Mouse (Mus musculus) kidney, embryonic 14.5 days (tissue): ENCODE measurements around the gene BC051142. TPM values are rescaled to one million over a fixed set of nuclear protein-coding genes. Genes with fewer than 3 reads are reported as not detected.
A peak's percentile ranks its signal among the peaks of the same experiment; 100 is the strongest.

ENCODE experiments used
- ATAC-seq: fragments of 200-750 bp; cut with Nextera tagmentation; 2 replicates; pipeline ENCODE4 v1.8.0; 2017; ENCODE audit warnings: moderate number of reproducible peaks, mild to moderate bottlenecking, moderate TSS enrichment, moderate library complexity; ENCODE audit not compliant: low FRiP score, low TSS enrichment
- H3K27ac ChIP-seq: fragments of 300-500 bp; sonication (generic); 2 replicates; pipeline ENCODE4 v1.5.1; 2014; ENCODE audit warnings: low read depth, mild to moderate bottlenecking, low read length, moderate library complexity, mixed read lengths
- H3K27me3 ChIP-seq: fragments of 300-500 bp; sonication (generic); 2 replicates; pipeline ENCODE4 v1.6.1; 2014; ENCODE audit warnings: mild to moderate bottlenecking, low read length; ENCODE audit not compliant: control insufficient read depth, insufficient read depth
- H3K36me3 ChIP-seq: fragments of 300-500 bp; sonication (generic); 2 replicates; pipeline ENCODE4 v1.6.1; 2014; ENCODE audit warnings: low read length, mixed read lengths; ENCODE audit not compliant: control insufficient read depth, insufficient read depth
- H3K4me1 ChIP-seq: fragments of 300-500 bp; sonication (generic); 2 replicates; pipeline ENCODE4 v1.6.1; 2014; ENCODE audit warnings: low read length, mixed read lengths; ENCODE audit not compliant: control insufficient read depth, insufficient read depth
- H3K4me2 ChIP-seq: fragments of 300-500 bp; sonication (generic); replicated peaks from 2 replicates; pipeline ENCODE4 v1.6.1; 2014; ENCODE audit warnings: low read depth, mild to moderate bottlenecking, low read length
- H3K4me3 ChIP-seq: fragments of 300-500 bp; sonication (generic); 2 replicates; pipeline ENCODE4 v1.5.1; 2014; ENCODE audit warnings: mild to moderate bottlenecking, low read length
- H3K9ac ChIP-seq: fragments of 300-500 bp; sonication (generic); 2 replicates; pipeline ENCODE4 v1.6.1; 2014; ENCODE audit warnings: low read depth, mild to moderate bottlenecking, low read length, moderate library complexity
- H3K9me3 ChIP-seq: fragments of 300-500 bp; sonication (generic); 2 replicates; pipeline ENCODE4 v1.6.1; 2016; ENCODE audit warnings: low read length; ENCODE audit not compliant: control insufficient read depth
- WGBS: fragments of 180-500 bp; shearing (Covaris S2); extraction: QIAGEN DNeasy Blood & Tissue Kit; methylation state at CpG from one replicate; pipeline ENCODE4 v1.1.7; 2014; 5-methylcytosine and 5-hydroxymethylcytosine counted together
- polyA plus RNA-seq: library from polyadenylated mRNA; unstranded; fragments of >200 nt; fragmentation: Nextera tagmentation; extraction: Ambion mirVana; gene quantifications from 2 replicates; pipeline ENCODE4 v1.2.1, GENCODE M21; 2014

Gene BC051142
- 0.74 and 1.9 TPM in 2 replicates for polyA plus RNA-seq

DNA sequence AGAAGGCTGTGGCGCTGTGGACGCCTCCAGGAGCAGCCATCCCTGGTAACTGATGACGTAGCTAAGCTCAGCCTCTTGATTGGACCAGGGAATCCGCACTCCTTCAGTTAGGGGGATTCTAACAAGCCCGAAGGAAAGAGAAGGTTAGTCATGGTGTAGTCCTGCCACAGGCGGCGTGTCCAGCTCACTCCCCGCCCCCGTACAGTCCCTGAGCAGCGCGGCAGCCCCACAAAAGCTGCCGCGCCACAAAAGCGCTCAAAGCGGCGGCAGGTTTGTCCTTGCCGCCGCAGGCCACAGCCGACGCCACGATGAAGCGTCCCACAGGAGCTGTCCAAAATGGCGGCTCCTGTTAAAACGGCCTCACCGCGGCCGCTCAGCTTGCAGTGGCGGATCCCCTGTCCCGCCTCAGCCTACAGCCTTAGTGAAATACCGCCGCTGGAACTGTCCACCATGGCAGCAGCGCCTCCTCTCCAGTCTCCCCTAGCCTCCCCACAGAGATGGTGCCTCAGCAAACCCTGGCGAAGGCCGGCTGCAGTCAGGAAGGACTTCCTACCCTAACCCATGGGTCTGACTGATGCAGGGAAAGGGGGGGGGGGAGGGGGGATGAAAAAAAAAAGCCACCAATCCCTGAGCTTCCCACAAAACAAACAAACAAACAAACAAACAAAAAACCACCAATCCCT is at the start of gene BC051142:
TSS of gene BC051142 (plus strand) at position 110 of the 683 bp plus-strand sequence.
- WGBS: 7% methylated on average over 34 of the region's 34 CpGs
- Histone ChIP-seq H3K27ac (peak within 1 kb of the TSS; percentile 81; the same call in 1 of the 2 replicates), H3K9me3 (no peaks in the 10 kb centered on the region), H3K4me2 (peak within 1 kb of the TSS; percentile 65), H3K4me3 (peak within 1 kb of the TSS; percentile 58), H3K36me3 (no peaks in the 10 kb centered on the region), H3K27me3 (0 out of 2 replicates have a peak, but pooled peaks cover 3% of the 10 kb centered on the region), H3K4me1 (no peaks in the 10 kb centered on the region), H3K9ac (peak within 1 kb of the TSS; percentile 61)
- ATAC-seq: peak; percentile 97

DNA sequence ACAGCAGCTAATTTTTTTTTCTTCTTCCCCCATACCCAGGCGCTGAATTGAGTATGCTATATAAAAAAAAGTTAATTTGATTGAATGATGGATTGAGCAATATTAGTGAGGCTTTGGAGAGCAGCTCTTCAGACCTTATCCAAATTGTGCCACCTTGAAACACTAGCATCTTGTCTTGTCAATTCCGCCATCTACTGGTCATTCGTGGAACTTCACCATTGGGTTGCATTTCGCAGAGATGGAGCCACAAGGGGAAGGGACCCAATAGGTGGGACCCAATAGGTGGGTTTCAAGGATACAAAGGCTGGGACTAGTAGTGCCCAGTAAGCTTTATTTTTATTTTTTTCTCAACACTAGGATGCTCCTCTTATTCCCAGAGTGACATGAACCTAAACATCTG is 49.2 kb upstream of the BC051142 start:
- H3K36me3 ChIP-seq: no peaks in the 10 kb centered on the region
- no peak overlapping the region for H3K27ac ChIP-seq
- H3K4me1 ChIP-seq: no peaks in the 10 kb centered on the region
- H3K9me3 ChIP-seq: 0 out of 2 replicates have a peak, but pooled peaks cover 2% of the 10 kb centered on the region
- H3K4me3 ChIP-seq: no peak overlapping the region
- 3% methylated on average over 4 of the region's 4 CpGs for WGBS
- ATAC-seq: 0 out of 2 replicates have a peak, but pooled peaks have one; percentile 20
- no peak overlapping the region for H3K4me2 ChIP-seq
- H3K9ac ChIP-seq: no peak overlapping the region
- H3K27me3 ChIP-seq: no peaks in the 10 kb centered on the region

DNA sequence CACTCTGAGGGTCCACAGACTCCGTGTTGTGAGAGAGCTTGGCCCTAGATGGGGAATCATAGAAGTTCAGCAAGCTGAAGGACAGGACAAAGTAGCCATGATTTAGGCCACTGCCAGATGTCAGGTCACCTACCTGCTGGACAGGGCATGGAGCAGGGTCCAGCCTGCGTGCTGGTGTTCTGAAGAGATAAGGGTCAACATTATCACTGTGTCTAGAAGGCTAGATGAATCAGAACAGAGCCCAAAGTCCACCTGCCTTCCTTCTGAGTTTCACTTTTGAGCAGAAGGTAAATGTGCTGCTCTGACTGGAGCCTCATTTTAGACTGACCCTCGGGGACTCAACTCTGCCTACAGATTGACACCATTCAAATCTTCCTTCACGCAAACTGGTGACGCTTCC is 44.1 kb upstream of the BC051142 start, which contains the start of gene Btnl2:
TSS of gene Btnl2 (plus strand) at position 284 of the 400 bp plus-strand sequence.
- H3K27ac ChIP-seq: no peak within 1 kb of the TSS
- H3K4me2 ChIP-seq: no peak within 1 kb of the TSS
- no peak within 1 kb of the TSS for H3K4me3 ChIP-seq
- no peak within 1 kb of the TSS for H3K9ac ChIP-seq
- no peaks in the 10 kb centered on the region for H3K4me1 ChIP-seq
- WGBS: 91% methylated on average over 5 of the region's 5 CpGs
- no peak for ATAC-seq
- 0 out of 2 replicates have a peak, but pooled peaks cover 2% of the 10 kb centered on the region for H3K9me3 ChIP-seq
- no peaks in the 10 kb centered on the region for H3K36me3 ChIP-seq
- no peaks in the 10 kb centered on the region for H3K27me3 ChIP-seq

DNA sequence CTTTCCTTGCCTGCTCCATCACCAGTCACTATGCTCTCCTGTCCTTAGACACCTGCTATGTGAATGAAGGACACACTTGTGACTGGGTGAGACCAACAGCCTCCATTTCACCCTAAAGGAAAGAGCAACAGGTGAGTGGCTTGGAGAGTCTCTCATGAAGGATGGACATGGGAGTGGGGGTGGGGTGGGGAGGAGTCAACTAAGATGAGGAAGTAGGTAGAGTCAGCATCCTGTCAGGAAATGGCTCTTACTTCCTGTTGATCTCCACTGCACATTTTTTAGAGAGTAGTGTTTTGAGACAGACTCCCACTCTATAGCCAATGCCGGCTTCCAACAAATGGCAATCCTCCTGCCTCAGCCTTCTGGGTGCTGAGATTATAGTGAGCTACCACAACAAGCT is 43.7 kb upstream of the BC051142 start:
- Histone ChIP-seq H3K4me1 (no peaks in the 10 kb centered on the region), H3K4me3 (no peak overlapping the region), H3K9me3 (0 out of 2 replicates have a peak, but pooled peaks cover 2% of the 10 kb centered on the region), H3K27ac (no peak overlapping the region), H3K9ac (no peak overlapping the region), H3K36me3 (no peaks in the 10 kb centered on the region), H3K4me2 (no peak overlapping the region), H3K27me3 (no peaks in the 10 kb centered on the region)
- ATAC-seq: no peak
- 71% methylated on average over 1 of the region's 1 CpGs for WGBS

DNA sequence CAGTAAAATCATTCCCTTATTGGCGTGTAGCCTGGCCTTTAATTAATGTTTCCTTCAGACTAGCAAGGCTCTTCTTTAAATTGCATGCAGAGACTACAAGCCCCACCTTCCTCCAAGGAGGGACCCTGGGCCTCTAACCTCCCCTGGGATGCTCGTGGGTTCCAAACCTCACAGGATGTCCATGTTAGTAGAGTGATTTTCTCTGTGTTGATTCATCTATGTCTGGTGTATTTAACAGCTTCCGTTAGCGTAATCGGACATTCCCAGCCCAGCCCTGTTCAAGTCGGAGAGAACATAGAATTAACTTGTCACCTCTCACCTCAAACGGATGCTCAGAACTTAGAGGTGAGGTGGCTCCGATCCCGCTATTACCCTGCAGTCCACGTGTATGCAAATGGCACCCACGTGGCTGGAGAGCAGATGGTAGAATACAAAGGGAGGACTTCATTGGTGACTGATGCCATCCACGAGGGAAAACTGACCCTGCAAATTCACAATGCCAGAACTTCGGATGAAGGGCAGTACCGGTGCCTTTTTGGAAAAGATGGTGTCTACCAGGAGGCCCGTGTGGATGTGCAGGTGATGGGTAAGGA is 35.6 kb upstream of the BC051142 start:
- Histone ChIP-seq H3K4me2 (no peak overlapping the region), H3K27ac (no peak overlapping the region), H3K36me3 (no peaks in the 10 kb centered on the region), H3K4me3 (no peak overlapping the region), H3K4me1 (no peaks in the 10 kb centered on the region), H3K9ac (no peak overlapping the region), H3K9me3 (no peaks in the 10 kb centered on the region), H3K27me3 (no peaks in the 10 kb centered on the region)
- 84% methylated on average over 15 of the region's 15 CpGs for WGBS
- no peak for ATAC-seq

DNA sequence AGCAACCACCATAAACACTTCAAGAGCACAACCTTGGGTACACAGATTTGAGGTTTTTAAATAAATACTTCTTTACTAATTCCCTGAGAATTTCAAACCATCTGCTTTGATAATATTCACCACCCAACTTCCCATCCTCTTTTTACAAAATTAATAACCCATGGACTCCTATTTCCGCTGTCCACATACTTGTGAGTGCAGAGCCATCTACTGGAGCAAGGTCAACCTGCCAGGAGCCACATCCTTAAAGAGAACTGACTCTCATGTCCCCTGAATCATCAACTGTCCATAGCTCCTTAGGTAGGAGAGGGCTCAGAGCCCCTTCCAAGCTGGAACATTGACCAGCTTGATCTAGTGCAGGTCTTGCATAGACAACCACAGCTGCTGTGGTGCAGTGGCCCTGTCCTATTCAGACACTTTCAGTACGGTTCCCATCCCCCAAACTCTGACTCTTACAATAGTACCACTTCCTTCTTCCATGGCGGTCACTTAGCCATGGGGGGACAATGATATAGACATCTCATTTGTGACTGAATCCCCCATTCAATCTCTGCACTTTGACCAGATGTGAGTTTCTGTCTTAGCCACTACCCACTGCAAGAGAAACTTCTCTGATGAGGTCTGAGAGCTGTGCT is 34.8 kb upstream of the BC051142 start:
- no peak for ATAC-seq
- no peak overlapping the region for H3K4me2 ChIP-seq
- H3K36me3 ChIP-seq: no peaks in the 10 kb centered on the region
- H3K9ac ChIP-seq: no peak overlapping the region
- no peaks in the 10 kb centered on the region for H3K4me1 ChIP-seq
- no peak overlapping the region for H3K4me3 ChIP-seq
- WGBS: 78% methylated on average over 3 of the region's 3 CpGs
- no peaks in the 10 kb centered on the region for H3K27me3 ChIP-seq
- no peak overlapping the region for H3K27ac ChIP-seq
- H3K9me3 ChIP-seq: no peaks in the 10 kb centered on the region

DNA sequence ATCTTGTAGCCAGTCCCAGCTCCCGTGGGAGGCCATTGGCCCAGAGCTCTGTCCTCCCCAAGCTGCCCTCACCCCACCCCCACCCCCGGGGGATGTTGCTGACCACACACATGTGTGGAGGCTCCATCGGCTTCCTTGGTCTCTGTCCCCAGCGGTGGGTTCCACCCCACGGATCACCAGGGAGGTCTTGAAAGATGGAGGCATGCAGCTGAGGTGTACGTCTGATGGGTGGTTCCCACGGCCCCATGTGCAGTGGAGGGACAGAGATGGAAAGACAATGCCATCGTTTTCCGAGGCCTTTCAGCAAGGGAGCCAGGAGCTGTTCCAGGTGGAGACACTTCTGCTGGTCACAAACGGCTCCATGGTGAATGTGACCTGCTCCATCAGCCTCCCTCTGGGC is 33.6 kb upstream of the BC051142 start:
- no peak for ATAC-seq

DNA sequence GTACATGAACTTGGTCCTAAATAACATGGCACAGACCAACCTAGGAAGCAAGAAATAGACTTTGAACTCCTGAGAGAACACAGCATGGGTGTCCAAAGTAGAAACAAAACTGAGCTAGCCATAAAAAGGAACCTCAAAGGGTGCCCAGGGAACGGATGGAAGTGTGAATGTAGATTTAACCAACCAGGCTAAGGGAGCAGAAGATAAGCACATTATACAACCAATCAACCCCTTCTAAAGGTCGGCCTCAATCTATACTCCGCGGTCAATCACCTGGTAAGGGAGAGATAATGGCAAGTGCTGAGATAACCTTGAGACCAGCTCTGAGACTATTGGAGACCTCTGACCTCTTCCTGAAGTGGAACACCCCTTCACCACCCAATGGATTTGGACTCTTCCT is 28.1 kb upstream of the BC051142 start:
- ATAC-seq: no peak
- WGBS: 76% methylated on average over 4 of the region's 4 CpGs
- H3K9me3 ChIP-seq: no peaks in the 10 kb centered on the region
- H3K4me1 ChIP-seq: no peaks in the 10 kb centered on the region
- no peak overlapping the region for H3K27ac ChIP-seq
- no peak overlapping the region for H3K4me3 ChIP-seq
- no peak overlapping the region for H3K9ac ChIP-seq
- no peaks in the 10 kb centered on the region for H3K36me3 ChIP-seq
- H3K4me2 ChIP-seq: no peak overlapping the region
- H3K27me3 ChIP-seq: no peaks in the 10 kb centered on the region

More for the DNA sequence above, 33.6 kb upstream of the BC051142 start:
- Histone ChIP-seq H3K4me3 (no peak overlapping the region), H3K27me3 (no peaks in the 10 kb centered on the region), H3K9ac (no peak overlapping the region), H3K27ac (no peak overlapping the region), H3K36me3 (no peaks in the 10 kb centered on the region), H3K4me2 (no peak overlapping the region), H3K4me1 (no peaks in the 10 kb centered on the region), H3K9me3 (no peaks in the 10 kb centered on the region)
- WGBS: 71% methylated on average over 10 of the region's 10 CpGs
